27 mouse cellular contexts compared by ENCODE assay signal in the genomic region with DNA sequence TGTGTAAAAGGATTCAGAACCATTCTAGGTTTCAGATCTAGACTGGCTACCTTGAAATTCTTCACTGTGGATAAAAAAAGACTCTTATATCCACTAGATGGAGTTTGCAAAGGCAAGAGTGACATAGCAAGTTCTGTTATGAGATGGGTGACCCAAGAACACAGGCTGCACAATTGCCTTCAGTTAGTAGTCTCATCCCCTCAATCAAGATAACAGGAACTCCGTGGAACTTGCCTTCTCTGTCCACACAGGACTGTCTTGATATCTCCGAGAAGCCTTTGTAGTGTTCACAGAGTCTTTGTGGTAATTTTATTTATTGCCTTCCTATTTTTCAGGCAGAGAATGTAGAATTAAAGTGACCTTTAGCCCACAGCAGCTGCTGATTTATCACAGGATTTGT. TPM values are rescaled to one million over a fixed set of nuclear protein-coding genes. Genes with fewer than 3 reads are reported as not detected.
A peak's percentile ranks its signal among the peaks of the same experiment; 100 is the strongest.
DNase-seq lines count a peak whose midpoint lies in the region; ATAC-seq and TF ChIP-seq lines count a peak whose summit lies in the region.
"Had no signal": no experiment of that assay in that cellular context is flagged by ENCODE, and none has a peak within 500 bp of the region (broad histone marks: within the 10 kb centered on the region; RNA-seq: fewer than 3 reads in every experiment).

No protein-coding gene starts in this region.

- no peak for ATAC-seq in hindbrain, postnatal 0 days
- no peak for ATAC-seq in hindbrain, embryonic 12.5 days (ENCODE audit: low FRiP score)
- ATAC-seq in megakaryocyte progenitor cell, adult 5-6 weeks (replicated peaks; ENCODE audit: poor library complexity): 0 out of 2 replicates have a peak, but pooled peaks have one; percentile 26
- no peak for ATAC-seq in forebrain, embryonic 11.5 days (replicated peaks; ENCODE audit: low FRiP score)
- ATAC-seq: activated CD4-positive, CD25-positive, alpha-beta regulatory T cell, adult 4 months; CD4-positive, CD25-positive, alpha-beta regulatory T cell, adult 4 months; forebrain, embryonic 13.5 days; forebrain, postnatal 0 days; Patski had no signal

- H3K9me3 ChIP-seq in hindbrain, postnatal 0 days (ENCODE audit: low read length): no peaks in the 10 kb centered on the region
- no peaks in the 10 kb centered on the region for H3K9me3 ChIP-seq in hindbrain, embryonic 12.5 days (replicated peaks)
- H3K9me3 ChIP-seq in MEL (replicated peaks; ENCODE audit: insufficient read depth, low read length): no peaks in the 10 kb centered on the region
- no peaks in the 10 kb centered on the region for H3K9me3 ChIP-seq in forebrain, embryonic 11.5 days (ENCODE audit: control insufficient read depth, low read length)
- H3K9me3 ChIP-seq: embryonic facial prominence, embryonic 13.5 days; forebrain, embryonic 13.5 days; heart, embryonic 15.5 days had no signal

- H3K79me2 ChIP-seq in MEL (ENCODE audit: control insufficient read depth, insufficient read depth, low read length, poor library complexity): no peaks in the 10 kb centered on the region

- TF ChIP-seq EP300 in MEL (IDR thresholded peaks at IDR 0.05; ENCODE audit: low read depth in 1 of 2, low read length in 2 of 2): peak in 1 of 2 experiments; percentile 45; a peak in 1 of 4 replicates

- H3K4me1 ChIP-seq in hindbrain, postnatal 0 days (ENCODE audit: insufficient read depth, low read length): no peaks in the 10 kb centered on the region
- H3K4me1 ChIP-seq in hindbrain, embryonic 12.5 days: no peaks in the 10 kb centered on the region
- H3K4me1 ChIP-seq in MEL (ENCODE audit: control insufficient read depth in 1 of 2, insufficient read depth in 2 of 2, low read length in 2 of 2): peaks cover 7 to 10% of the 10 kb centered on the region in 2 experiments
- no peaks in the 10 kb centered on the region for H3K4me1 ChIP-seq in forebrain, embryonic 11.5 days (replicated peaks; ENCODE audit: control insufficient read depth, insufficient read depth, low read length)
- H3K4me1 ChIP-seq: forebrain, embryonic 13.5 days; heart, embryonic 15.5 days had no signal

- no peak for TF ChIP-seq POLR2A in MEL (IDR thresholded peaks at IDR 0.05; ENCODE audit: control insufficient read depth in 1 of 2, insufficient read depth in 1 of 2, low read depth in 1 of 2, low read length in 2 of 2, poor library complexity in 1 of 2)

- TF ChIP-seq RAD21 in MEL (IDR thresholded peaks at IDR 0.05; ENCODE audit: low read depth, low read length): no peak

- H3K4me2 ChIP-seq in hindbrain, postnatal 0 days (ENCODE audit: low read depth, low read length): no peak overlapping the region
- H3K4me2 ChIP-seq in hindbrain, embryonic 12.5 days (replicated peaks): no peak overlapping the region
- H3K4me2 ChIP-seq in forebrain, embryonic 11.5 days (ENCODE audit: low read depth, low read length, severe bottlenecking): no peak overlapping the region
- H3K4me2 ChIP-seq: embryonic facial prominence, embryonic 13.5 days; forebrain, embryonic 13.5 days; heart, embryonic 11.5 days; heart, embryonic 15.5 days had no signal

- DNase-seq in hindbrain, postnatal 0 days (ENCODE audit: low spot score): no peak
- no peak for DNase-seq in layer of hippocampus, adult 2 months (ENCODE audit: low spot score in 2 of 2)
- DNase-seq in layer of hippocampus, adult 18-20 months (ENCODE audit: low spot score in 2 of 2): no peak
- DNase-seq in MEL (ENCODE audit: low read depth, low spot score): peak; percentile 51
- no peak for DNase-seq in forebrain, embryonic 11.5 days (ENCODE audit: low spot score)
- no peak for DNase-seq in lung, postnatal 4 days
- DNase-seq: adrenal gland, postnatal 14 days; B cell, adult 2 months; cerebellum, adult 11-12 months; cerebellum, adult 9-10 months; cerebellum, postnatal 25 days; forebrain, postnatal 0 days; gastrocnemius, postnatal 14 days; heart, adult 2 months; heart, postnatal 14 days had no signal

- H3K36me3 ChIP-seq in hindbrain, postnatal 0 days (ENCODE audit: insufficient read depth, low read length): no peaks in the 10 kb centered on the region
- no peaks in the 10 kb centered on the region for H3K36me3 ChIP-seq in hindbrain, embryonic 12.5 days
- peaks cover 0 to 12% of the 10 kb centered on the region in 2 experiments; a peak in 2 of 4 replicates for H3K36me3 ChIP-seq in MEL (ENCODE audit: control insufficient read depth in 1 of 2, insufficient read depth in 2 of 2, low read length in 2 of 2)
- H3K36me3 ChIP-seq in forebrain, embryonic 11.5 days (ENCODE audit: control insufficient read depth, insufficient read depth, low read length): no peaks in the 10 kb centered on the region
- H3K36me3 ChIP-seq: embryonic facial prominence, embryonic 13.5 days; G1E; heart, embryonic 15.5 days had no signal

- H3K27me3 ChIP-seq in hindbrain, postnatal 0 days (ENCODE audit: insufficient read depth, low read length): no peaks in the 10 kb centered on the region
- no peaks in the 10 kb centered on the region for H3K27me3 ChIP-seq in hindbrain, embryonic 12.5 days
- H3K27me3 ChIP-seq in MEL (ENCODE audit: control insufficient read depth in 1 of 2, insufficient read depth in 2 of 2, low read length in 2 of 2): no peaks in the 10 kb centered on the region
- no peaks in the 10 kb centered on the region for H3K27me3 ChIP-seq in forebrain, embryonic 11.5 days (ENCODE audit: control insufficient read depth, insufficient read depth, low read length)
- H3K27me3 ChIP-seq: embryonic facial prominence, embryonic 13.5 days; forebrain, embryonic 13.5 days; heart, embryonic 15.5 days; Patski had no signal

- peak; percentile 24; the same call in 1 of the 2 replicates for TF ChIP-seq CTCF in hindbrain, postnatal 0 days (IDR thresholded peaks at IDR 0.05; ENCODE audit: low read depth)
- peak; percentile 24; the same call in 1 of the 2 replicates for TF ChIP-seq CTCF in layer of hippocampus, adult 2 months (conservative IDR thresholded peaks at IDR 0.05)
- peak in 1 of 3 experiments; percentile 11; a peak in 1 of 6 replicates for TF ChIP-seq CTCF in MEL (IDR thresholded peaks at IDR 0.05 in 2 of 3, conservative IDR thresholded peaks at IDR 0.05 in 1 of 3; ENCODE audit: control insufficient read depth in 1 of 3, insufficient read depth in 1 of 3, low read depth in 2 of 3, low read length in 3 of 3, poor library complexity in 1 of 3, severe bottlenecking in 1 of 3)

- no peak overlapping the region for H3K9ac ChIP-seq in hindbrain, postnatal 0 days (replicated peaks; ENCODE audit: low read length)
- no peak overlapping the region for H3K9ac ChIP-seq in hindbrain, embryonic 12.5 days
- H3K9ac ChIP-seq in MEL (ENCODE audit: control insufficient read depth, low read depth, low read length, poor library complexity, severe bottlenecking): no peak overlapping the region
- H3K9ac ChIP-seq in forebrain, embryonic 11.5 days (ENCODE audit: low read length): no peak overlapping the region
- H3K9ac ChIP-seq: embryonic facial prominence, embryonic 13.5 days; forebrain, embryonic 13.5 days; forebrain, postnatal 0 days; heart, embryonic 15.5 days had no signal

- 68% methylated on average over 2 of the region's 2 CpGs for WGBS in hindbrain, postnatal 0 days
- WGBS in hindbrain, embryonic 12.5 days: 73% methylated on average over 2 of the region's 2 CpGs
- WGBS in forebrain, embryonic 11.5 days: 88% methylated on average over 2 of the region's 2 CpGs

- H3K4me3 ChIP-seq in hindbrain, postnatal 0 days (ENCODE audit: low read length): no peak overlapping the region
- no peak overlapping the region for H3K4me3 ChIP-seq in hindbrain, embryonic 12.5 days
- H3K4me3 ChIP-seq in layer of hippocampus, adult 2 months: no peak overlapping the region
- no peak overlapping the region for H3K4me3 ChIP-seq in MEL (ENCODE audit: control insufficient read depth in 1 of 2, insufficient read depth in 1 of 2, low read depth in 2 of 2, low read length in 2 of 2)
- H3K4me3 ChIP-seq in forebrain, embryonic 11.5 days (ENCODE audit: low read depth, low read length): no peak overlapping the region
- H3K4me3 ChIP-seq: embryonic facial prominence, embryonic 13.5 days; forebrain, embryonic 13.5 days; heart, adult 2 months; heart, embryonic 15.5 days had no signal

- H3K27ac ChIP-seq in hindbrain, postnatal 0 days: no peak overlapping the region
- H3K27ac ChIP-seq in hindbrain, embryonic 12.5 days: no peak overlapping the region
- H3K27ac ChIP-seq in layer of hippocampus, adult 2 months: no peak overlapping the region
- H3K27ac ChIP-seq in MEL (ENCODE audit: control insufficient read depth, low read depth, low read length): no peak overlapping the region; the same call in 1 of the 2 replicates
- no peak overlapping the region for H3K27ac ChIP-seq in forebrain, embryonic 11.5 days (ENCODE audit: low read depth, low read length)
- H3K27ac ChIP-seq: embryonic facial prominence, embryonic 13.5 days; forebrain, embryonic 13.5 days; heart, adult 2 months; heart, embryonic 15.5 days had no signal

TF ChIP-seq in MEL, 35 proteins besides CTCF, POLR2A, EP300 and RAD21 (continues in another document):
- TF ChIP-seq MYC (IDR thresholded peaks at IDR 0.05; ENCODE audit: low read depth, low read length) (no peak), MXI1 (IDR thresholded peaks at IDR 0.05; ENCODE audit: low read depth, low read length) (no peak), ETS1 (IDR thresholded peaks at IDR 0.05; ENCODE audit: low read depth, low read length) (0 out of 2 replicates have a peak, but pooled peaks have one; percentile 17), GATA1 (IDR thresholded peaks at IDR 0.05; ENCODE audit: low read depth, low read length) (peak; percentile 57; the same call in 1 of the 2 replicates), UBTF (IDR thresholded peaks at IDR 0.05; ENCODE audit: borderline replicate concordance, insufficient read depth, low read depth, low read length) (no peak), NRF1 (IDR thresholded peaks at IDR 0.05; ENCODE audit: insufficient read depth, low read depth, low read length, poor library complexity, severe bottlenecking) (no peak), ZNF384 (IDR thresholded peaks at IDR 0.05; ENCODE audit: low read depth, low read length) (no peak), SIN3A (IDR thresholded peaks at IDR 0.05; ENCODE audit: low read length) (no peak), GABPA (IDR thresholded peaks at IDR 0.05; ENCODE audit: low read depth, low read length) (no peak)

RNA-seq across cellular contexts. Expression of a gene that starts 42.9 kb away (rescaled TPM):
- total RNA-seq in hindbrain, postnatal 0 days (2014; rRNA removed): 0.04 and 0.26 TPM in 2 replicates
- polyA plus RNA-seq in hindbrain, postnatal 0 days (2015; fragmentation: Nextera tagmentation; extraction: Ambion mirVana): 0.95 TPM in 2 replicates
- 0.58 and 2.1 TPM in 2 replicates for polyA plus RNA-seq in hindbrain, embryonic 12.5 days (2016; fragmentation: Nextera tagmentation; extraction: Ambion mirVana)
- total RNA-seq in layer of hippocampus, adult 2 months (2021): under 1 TPM; 0.36 to 0.59 TPM
- under 1 TPM; 0.63 to 0.64 TPM for total RNA-seq in layer of hippocampus, adult 18-20 months (2021)
- 0.04 TPM in 1 of 2 replicates, not detected in the other for total RNA-seq in MEL (2012; rRNA removed)
- not detected for polyA plus RNA-seq in MEL (2012; ENCODE audit: insufficient read depth in 1 of 2, insufficient read length in 2 of 2, low read depth in 1 of 2, low replicate concordance in 2 of 2, missing spikeins in 1 of 2)
- not detected in 2 replicates for total RNA-seq in megakaryocyte progenitor cell, adult 5-6 weeks (2015)
- total RNA-seq in megakaryocyte progenitor cell, adult 5-6 weeks (2017): not detected in 2 replicates
- 0.20 TPM in 1 of 2 replicates, not detected in the other for polyA plus RNA-seq in forebrain, embryonic 11.5 days (2014; fragmentation: Nextera tagmentation; extraction: Ambion mirVana)
- total RNA-seq: adrenal gland, adult 18-20 months; adrenal gland, postnatal 14 days; gastrocnemius, adult 18-20 months; gastrocnemius, postnatal 14 days; heart, adult 2 months had no signal
- polyA plus RNA-seq: activated CD4-positive, CD25-positive, alpha-beta regulatory T cell, adult 4 months; CD4-positive, CD25-positive, alpha-beta regulatory T cell, adult 4 months; G1E had no signal
